Mouse (Mus musculus): ENCODE measurements around the gene Prkcsh.
A peak's percentile ranks its signal among the peaks of the same experiment; 100 is the strongest.

Gene Prkcsh

GRCm38 (mm10) chr9:22049721-22050270 is 47.2 kb downstream of the Prkcsh start:
- no peak for DNase-seq

GRCm38 (mm10) chr9:22050351-22050889 is 47.8 kb downstream of the Prkcsh start:
- peak; percentile 63 for DNase-seq

- DNase-seq, result peak; percentile 69
Measured at GRCm38 (mm10) chr9:22051161-22051957, 48.8 kb downstream of the Prkcsh start.

- DNase-seq, result peak; percentile 89
Measured at GRCm38 (mm10) chr9:22051958-22052254, 49.3 kb downstream of the Prkcsh start, which contains the start of gene Elavl3. Gene Elavl3 (minus strand): TSS chr9:22052023.

GRCm38 (mm10) chr9:22053657-22054056 is 51.1 kb downstream of the Prkcsh start:
- no peak for DNase-seq

- DNase-seq, result peak; percentile 80
Measured at GRCm38 (mm10) chr9:22054411-22055076, 51.9 kb downstream of the Prkcsh start.

GRCm38 (mm10) chr9:22055713-22056112 is 53.1 kb downstream of the Prkcsh start:
- peak; percentile 24 for DNase-seq

GRCm38 (mm10) chr9:22056303-22056910 is 53.8 kb downstream of the Prkcsh start:
- DNase-seq, result no peak

- DNase-seq, result no peak
Measured at GRCm38 (mm10) chr9:22057031-22057517, 54.5 kb downstream of the Prkcsh start.

- peak; percentile 23 for DNase-seq
Measured at GRCm38 (mm10) chr9:22058011-22058424, 55.4 kb downstream of the Prkcsh start.

GRCm38 (mm10) chr9:22061339-22061738 is 58.7 kb downstream of the Prkcsh start:
- DNase-seq, result no peak
